Mouse (Mus musculus): Measurements from ENCODE around the gene Exoc5. TPM values are rescaled to one million over a fixed set of nuclear protein-coding genes. Genes with fewer than 3 reads are reported as not detected.

Exoc5 gene
- polyA plus RNA-seq, 1 experiment from 2014 or later: 47.0 TPM

GRCm38 (mm10) chr14:48992070-48992580 lies 74.3 kb downstream of the Exoc5 start:
- H3K4me1 ChIP-seq (replicated peaks; ENCODE audit: control insufficient read depth, insufficient read depth, low read length): 0 out of 2 replicates have a peak, but pooled peaks cover 7% of the 10 kb centered on the region
- 52% methylated on average over 3 of the region's 3 CpGs for WGBS
- no peaks in the 10 kb centered on the region for H3K9me3 ChIP-seq (ENCODE audit: control insufficient read depth, low read length)
- no peak overlapping the region for H3K27ac ChIP-seq (ENCODE audit: low read depth)
- H3K4me3 ChIP-seq (ENCODE audit: low read depth, low read length): no peak overlapping the region
- 0 out of 2 replicates have a peak, but pooled peaks cover 4% of the 10 kb centered on the region for H3K27me3 ChIP-seq (replicated peaks; ENCODE audit: control insufficient read depth, insufficient read depth, low read length)
- H3K9ac ChIP-seq (ENCODE audit: low read length): no peak overlapping the region
- H3K36me3 ChIP-seq (ENCODE audit: control insufficient read depth, insufficient read depth, low read length): no peaks in the 10 kb centered on the region
- no peak overlapping the region for H3K4me2 ChIP-seq (ENCODE audit: low read length)
- DNase-seq (ENCODE audit: low spot score): no peak
- ATAC-seq (replicated peaks; ENCODE audit: low FRiP score, low TSS enrichment, low read depth): no peak

DNA sequence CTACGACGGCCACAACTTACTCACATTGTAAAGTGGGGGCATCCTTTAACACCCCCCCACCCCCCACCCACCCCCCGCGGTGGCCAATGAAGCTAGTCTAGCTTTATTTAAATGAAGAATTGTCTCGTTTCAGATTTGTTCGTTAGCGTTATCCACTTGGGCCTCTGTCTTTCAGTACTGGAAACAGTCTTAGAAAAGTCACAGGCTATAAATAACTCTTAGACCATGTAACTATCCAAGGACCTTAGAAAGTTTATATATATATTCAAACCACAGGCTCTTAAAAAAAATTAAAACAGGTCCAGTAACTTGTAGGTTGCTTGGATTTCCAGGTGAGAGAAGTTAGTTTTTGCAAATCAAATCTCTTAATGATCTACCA lies 75.3 kb downstream of the Exoc5 start:
- Histone ChIP-seq H3K4me3 (ENCODE audit: low read depth, low read length) (peak overlapping the region; percentile 3; the same call in 1 of the 2 replicates), H3K27ac (ENCODE audit: low read depth) (no peak overlapping the region), H3K9me3 (ENCODE audit: control insufficient read depth, low read length) (no peaks in the 10 kb centered on the region), H3K36me3 (ENCODE audit: control insufficient read depth, insufficient read depth, low read length) (no peaks in the 10 kb centered on the region), H3K4me1 (replicated peaks; ENCODE audit: control insufficient read depth, insufficient read depth, low read length) (0 out of 2 replicates have a peak, but pooled peaks cover 7% of the 10 kb centered on the region), H3K9ac (ENCODE audit: low read length) (no peak overlapping the region), H3K27me3 (replicated peaks; ENCODE audit: control insufficient read depth, insufficient read depth, low read length) (0 out of 2 replicates have a peak, but pooled peaks cover 4% of the 10 kb centered on the region), H3K4me2 (ENCODE audit: low read length) (peak overlapping the region; percentile 42)
- no peak for ATAC-seq (replicated peaks; ENCODE audit: low FRiP score, low TSS enrichment, low read depth)
- 4% methylated on average over 7 of the region's 7 CpGs for WGBS
- no peak for DNase-seq (ENCODE audit: low spot score)

DNA sequence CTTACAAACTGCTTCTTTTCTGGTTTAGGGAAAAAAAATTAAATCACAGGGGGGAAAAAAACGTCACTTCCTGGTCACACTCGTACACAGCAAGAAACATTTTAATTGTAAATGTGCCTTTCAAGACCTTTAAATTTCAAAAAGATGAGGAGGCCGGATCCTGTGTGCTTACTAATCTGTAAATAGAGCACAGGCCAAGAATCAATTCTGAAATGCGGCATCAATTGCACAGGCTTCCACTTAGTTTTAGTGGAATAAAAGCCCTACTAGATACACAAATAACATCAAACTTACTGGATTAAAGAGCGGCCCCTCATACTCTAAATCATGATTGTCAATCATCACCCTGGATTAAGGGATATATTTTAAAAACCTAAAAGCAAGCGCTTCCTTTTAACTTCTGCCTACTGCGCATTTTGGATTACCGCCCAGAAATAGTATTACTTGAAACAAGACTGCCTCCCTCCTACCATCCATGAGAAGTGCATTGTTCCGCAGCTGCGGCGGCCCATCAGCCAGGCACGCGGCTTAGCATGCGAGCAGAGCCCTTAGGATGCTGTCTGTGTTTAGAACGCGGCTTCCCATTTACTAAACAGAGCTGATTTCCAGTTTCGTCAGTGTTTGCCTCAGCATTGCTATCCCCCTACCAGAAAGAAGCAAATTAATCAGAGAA lies 75.8 kb downstream of the Exoc5 start:
- no peak overlapping the region for H3K27ac ChIP-seq (ENCODE audit: low read depth)
- peak overlapping the region; percentile 3; the same call in 1 of the 2 replicates for H3K4me3 ChIP-seq (ENCODE audit: low read depth, low read length)
- H3K36me3 ChIP-seq (ENCODE audit: control insufficient read depth, insufficient read depth, low read length): no peaks in the 10 kb centered on the region
- 0 out of 2 replicates have a peak, but pooled peaks cover 7% of the 10 kb centered on the region for H3K4me1 ChIP-seq (replicated peaks; ENCODE audit: control insufficient read depth, insufficient read depth, low read length)
- no peak; the same call in 1 of the 2 replicates for ATAC-seq (replicated peaks; ENCODE audit: low FRiP score, low TSS enrichment, low read depth)
- 19% methylated on average over 17 of the region's 17 CpGs for WGBS
- H3K9me3 ChIP-seq (ENCODE audit: control insufficient read depth, low read length): no peaks in the 10 kb centered on the region
- 0 out of 2 replicates have a peak, but pooled peaks cover 4% of the 10 kb centered on the region for H3K27me3 ChIP-seq (replicated peaks; ENCODE audit: control insufficient read depth, insufficient read depth, low read length)
- DNase-seq (ENCODE audit: low spot score): peak; percentile 65
- peak overlapping the region; percentile 42 for H3K4me2 ChIP-seq (ENCODE audit: low read length)
- H3K9ac ChIP-seq (ENCODE audit: low read length): no peak overlapping the region

- Histone ChIP-seq H3K36me3 (ENCODE audit: control insufficient read depth, insufficient read depth, low read length) (no peaks in the 10 kb centered on the region), H3K4me2 (ENCODE audit: low read length) (no peak overlapping the region), H3K9me3 (ENCODE audit: control insufficient read depth, low read length) (no peaks in the 10 kb centered on the region), H3K4me3 (ENCODE audit: low read depth, low read length) (no peak overlapping the region), H3K27ac (ENCODE audit: low read depth) (no peak overlapping the region), H3K4me1 (replicated peaks; ENCODE audit: control insufficient read depth, insufficient read depth, low read length) (0 out of 2 replicates have a peak, but pooled peaks cover 7% of the 10 kb centered on the region), H3K9ac (ENCODE audit: low read length) (no peak overlapping the region), H3K27me3 (replicated peaks; ENCODE audit: control insufficient read depth, insufficient read depth, low read length) (0 out of 2 replicates have a peak, but pooled peaks cover 4% of the 10 kb centered on the region)
- ATAC-seq (replicated peaks; ENCODE audit: low FRiP score, low TSS enrichment, low read depth) (no peak), DNase-seq (ENCODE audit: low spot score) (no peak)
- 71% methylated on average over 8 of the region's 8 CpGs for WGBS
Measured at GRCm38 (mm10) chr14:48989831-48990230, 76.6 kb downstream of the Exoc5 start.

DNA sequence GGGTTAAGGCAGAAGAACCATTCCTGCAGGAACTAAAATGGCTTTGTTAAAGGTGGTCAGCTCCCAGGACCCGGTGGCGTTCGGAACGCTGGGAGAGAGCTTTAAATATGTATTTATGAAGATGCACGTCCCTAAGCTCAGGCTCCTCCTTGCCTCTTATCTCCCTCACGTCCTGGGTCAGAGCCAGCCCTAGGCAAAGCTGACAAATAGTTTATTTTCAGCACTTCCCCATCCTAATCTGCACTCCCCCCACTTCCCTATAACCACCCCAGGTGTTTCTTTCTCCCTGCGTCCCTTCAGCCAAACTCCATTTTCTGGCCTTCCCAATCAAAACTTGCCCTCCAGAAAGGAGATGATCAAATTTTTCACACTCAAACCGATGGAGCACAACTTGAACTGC lies 80.2 kb downstream of the Exoc5 start:
- DNase-seq (ENCODE audit: low spot score): no peak
- Histone ChIP-seq H3K27me3 (replicated peaks; ENCODE audit: control insufficient read depth, insufficient read depth, low read length) (0 out of 2 replicates have a peak, but pooled peaks cover 4% of the 10 kb centered on the region), H3K9ac (ENCODE audit: low read length) (no peak overlapping the region), H3K9me3 (ENCODE audit: control insufficient read depth, low read length) (no peaks in the 10 kb centered on the region), H3K27ac (ENCODE audit: low read depth) (no peak overlapping the region), H3K4me2 (ENCODE audit: low read length) (no peak overlapping the region), H3K4me1 (replicated peaks; ENCODE audit: control insufficient read depth, insufficient read depth, low read length) (0 out of 2 replicates have a peak, but pooled peaks cover 7% of the 10 kb centered on the region), H3K4me3 (ENCODE audit: low read depth, low read length) (no peak overlapping the region), H3K36me3 (ENCODE audit: control insufficient read depth, insufficient read depth, low read length) (no peaks in the 10 kb centered on the region)
- ATAC-seq (replicated peaks; ENCODE audit: low FRiP score, low TSS enrichment, low read depth): no peak
- WGBS: 63% methylated on average over 8 of the region's 8 CpGs

DNA sequence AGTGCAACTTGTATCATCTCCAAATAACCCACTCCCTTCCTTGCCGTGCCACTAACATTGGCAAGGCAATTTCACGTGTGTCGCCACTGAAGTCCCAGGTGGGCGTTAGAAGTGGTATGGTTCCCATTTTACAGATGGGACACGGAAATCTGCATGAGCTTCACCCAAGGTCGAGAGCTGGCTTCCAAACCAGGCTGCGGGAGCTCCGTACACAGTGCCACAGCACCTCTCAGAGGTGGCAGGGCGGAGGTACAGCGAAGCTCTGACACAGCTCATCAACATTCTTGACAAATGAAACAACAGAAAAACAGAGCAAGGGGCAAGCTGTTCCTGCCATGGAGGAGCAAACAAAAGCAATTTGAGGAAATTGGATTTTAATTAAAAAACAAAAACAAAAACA lies 80.8 kb downstream of the Exoc5 start:
- WGBS: 47% methylated on average over 10 of the region's 10 CpGs
- Histone ChIP-seq H3K9ac (ENCODE audit: low read length) (no peak overlapping the region), H3K4me2 (ENCODE audit: low read length) (no peak overlapping the region), H3K27me3 (replicated peaks; ENCODE audit: control insufficient read depth, insufficient read depth, low read length) (0 out of 2 replicates have a peak, but pooled peaks cover 4% of the 10 kb centered on the region), H3K4me3 (ENCODE audit: low read depth, low read length) (no peak overlapping the region), H3K4me1 (replicated peaks; ENCODE audit: control insufficient read depth, insufficient read depth, low read length) (0 out of 2 replicates have a peak, but pooled peaks cover 2% of the 10 kb centered on the region), H3K27ac (ENCODE audit: low read depth) (no peak overlapping the region), H3K36me3 (ENCODE audit: control insufficient read depth, insufficient read depth, low read length) (no peaks in the 10 kb centered on the region), H3K9me3 (ENCODE audit: control insufficient read depth, low read length) (no peaks in the 10 kb centered on the region)
- DNase-seq (ENCODE audit: low spot score) (no peak), ATAC-seq (replicated peaks; ENCODE audit: low FRiP score, low TSS enrichment, low read depth) (no peak)

DNA sequence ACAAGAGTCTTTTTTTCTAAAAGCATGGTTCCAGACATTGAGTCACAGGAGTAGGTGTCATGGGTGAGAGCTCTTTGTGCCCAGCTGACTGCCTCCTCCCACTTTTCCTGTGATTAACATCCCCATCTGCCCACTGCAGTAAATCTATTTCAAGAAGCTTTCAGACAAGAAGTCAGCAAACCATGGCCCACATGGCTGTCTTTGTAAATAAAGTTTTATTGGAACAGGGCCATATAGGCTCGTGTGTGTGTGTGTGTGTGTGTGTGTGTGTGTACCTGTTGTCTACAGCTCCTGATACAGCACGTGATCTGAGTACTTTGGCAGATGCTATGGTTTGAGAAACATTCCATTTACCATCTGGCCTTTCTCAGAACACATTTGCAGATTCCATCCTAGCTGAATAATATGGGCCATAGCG lies 87.5 kb downstream of the Exoc5 start:
- H3K27me3 ChIP-seq (replicated peaks; ENCODE audit: control insufficient read depth, insufficient read depth, low read length): no peaks in the 10 kb centered on the region
- no peaks in the 10 kb centered on the region for H3K9me3 ChIP-seq (ENCODE audit: control insufficient read depth, low read length)
- H3K27ac ChIP-seq (ENCODE audit: low read depth): no peak overlapping the region
- H3K36me3 ChIP-seq (ENCODE audit: control insufficient read depth, insufficient read depth, low read length): no peaks in the 10 kb centered on the region
- ATAC-seq (replicated peaks; ENCODE audit: low FRiP score, low TSS enrichment, low read depth) (no peak), DNase-seq (ENCODE audit: low spot score) (no peak)
- H3K4me1 ChIP-seq (replicated peaks; ENCODE audit: control insufficient read depth, insufficient read depth, low read length): no peaks in the 10 kb centered on the region
- 35% methylated on average over 3 of the region's 3 CpGs for WGBS
- no peak overlapping the region for H3K4me2 ChIP-seq (ENCODE audit: low read length)
- H3K4me3 ChIP-seq (ENCODE audit: low read depth, low read length): no peak overlapping the region
- H3K9ac ChIP-seq (ENCODE audit: low read length): no peak overlapping the region

DNA sequence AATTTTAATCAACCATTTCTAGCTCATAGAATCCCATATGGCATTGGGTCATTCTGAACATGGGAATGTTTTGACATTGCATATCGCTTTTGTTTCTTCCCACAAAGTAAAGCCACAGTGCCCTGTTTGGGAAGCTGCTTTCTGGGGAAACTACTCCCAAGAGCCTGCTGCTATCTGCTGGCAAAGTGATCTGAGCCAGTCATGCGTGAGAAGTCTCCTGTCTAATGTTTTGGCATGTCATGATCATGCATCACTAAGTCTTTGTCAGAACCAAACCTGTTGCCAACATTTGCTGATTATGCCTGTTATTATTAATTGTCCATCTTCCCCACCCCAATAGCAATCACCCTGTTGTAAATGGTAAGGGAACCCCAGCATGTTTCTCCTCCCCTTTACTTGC lies 94.9 kb downstream of the Exoc5 start:
- no peak overlapping the region for H3K4me3 ChIP-seq (ENCODE audit: low read depth, low read length)
- H3K27me3 ChIP-seq (replicated peaks; ENCODE audit: control insufficient read depth, insufficient read depth, low read length): no peaks in the 10 kb centered on the region
- no peak overlapping the region for H3K27ac ChIP-seq (ENCODE audit: low read depth)
- H3K36me3 ChIP-seq (ENCODE audit: control insufficient read depth, insufficient read depth, low read length): no peaks in the 10 kb centered on the region
- DNase-seq (ENCODE audit: low spot score) (no peak), ATAC-seq (replicated peaks; ENCODE audit: low FRiP score, low TSS enrichment, low read depth) (no peak)
- H3K9ac ChIP-seq (ENCODE audit: low read length): no peak overlapping the region
- WGBS: 96% methylated on average over 2 of the region's 2 CpGs
- no peaks in the 10 kb centered on the region for H3K9me3 ChIP-seq (ENCODE audit: control insufficient read depth, low read length)
- no peak overlapping the region for H3K4me2 ChIP-seq (ENCODE audit: low read length)
- H3K4me1 ChIP-seq (replicated peaks; ENCODE audit: control insufficient read depth, insufficient read depth, low read length): no peaks in the 10 kb centered on the region

All from intestine, embryonic 14.5 days (tissue).